Mouse (Mus musculus) retina, adult 2 months (tissue): Measurements from ENCODE around the gene Ehf.

Experiments
- DNase-seq: peaks from one replicate; pipeline ENCODE4 v3.0.0-alpha.2; 2012; ENCODE audit warnings: low read depth, low spot score

The Ehf gene

GRCm38 (mm10) chr2:103303132-103303531, at the start of gene Ehf:
Gene Ehf (minus strand): TSS chr2:103303278.
- DNase-seq, result no peak

GRCm38 (mm10) chr2:103347417-103347891, 44.4 kb upstream of the Ehf start:
- DNase-seq, result peak; percentile 44

GRCm38 (mm10) chr2:103346751-103347289, 43.7 kb upstream of the Ehf start:
- DNase-seq, result no peak

GRCm38 (mm10) chr2:103343611-103344010, 40.5 kb upstream of the Ehf start:
- DNase-seq, result no peak

- DNase-seq, result no peak
These were observed 39.0 kb upstream of the Ehf start for GRCm38 (mm10) chr2:103342123-103342522.

- DNase-seq, result no peak
These were observed 38.4 kb upstream of the Ehf start for GRCm38 (mm10) chr2:103341375-103341971.

GRCm38 (mm10) chr2:103338706-103339105, 35.6 kb upstream of the Ehf start:
- DNase-seq, result no peak

- DNase-seq, result no peak
These were observed 34.3 kb upstream of the Ehf start for GRCm38 (mm10) chr2:103337370-103337769.

- no peak for DNase-seq
These were observed 33.5 kb upstream of the Ehf start for GRCm38 (mm10) chr2:103336621-103337020.

GRCm38 (mm10) chr2:103336000-103336399, 32.9 kb upstream of the Ehf start:
- no peak for DNase-seq

- no peak for DNase-seq
These were observed 28.7 kb upstream of the Ehf start for GRCm38 (mm10) chr2:103331666-103332191.

GRCm38 (mm10) chr2:103328731-103329130, 25.7 kb upstream of the Ehf start:
- no peak for DNase-seq

GRCm38 (mm10) chr2:103325301-103326048, 22.4 kb upstream of the Ehf start:
- DNase-seq, result no peak

GRCm38 (mm10) chr2:103324320-103324719, 21.2 kb upstream of the Ehf start:
- DNase-seq, result no peak

GRCm38 (mm10) chr2:103322171-103322570, 19.1 kb upstream of the Ehf start:
- no peak for DNase-seq

GRCm38 (mm10) chr2:103321638-103322037, 18.6 kb upstream of the Ehf start:
- DNase-seq, result no peak

- no peak for DNase-seq
These were observed 10.9 kb upstream of the Ehf start for GRCm38 (mm10) chr2:103314002-103314401.

GRCm38 (mm10) chr2:103312640-103313039, 9.6 kb upstream of the Ehf start:
- DNase-seq, result no peak

- no peak for DNase-seq
These were observed 7.6 kb upstream of the Ehf start for GRCm38 (mm10) chr2:103310663-103311062.

- DNase-seq, result no peak
These were observed 3.6 kb upstream of the Ehf start for GRCm38 (mm10) chr2:103306686-103307085.

- DNase-seq, result no peak
These were observed 409 bp downstream of the Ehf start for GRCm38 (mm10) chr2:103302669-103303068.

GRCm38 (mm10) chr2:103298711-103299463, 4.2 kb downstream of the Ehf start:
- DNase-seq, result no peak
